Mouse (Mus musculus) lung, embryonic 16.5 days (tissue): ENCODE measurements around the gene Gm136. TPM values are rescaled to one million over a fixed set of nuclear protein-coding genes. Genes with fewer than 3 reads are reported as not detected.
"Not testable (repeated sequence)": the region's sequence is repeated elsewhere in the genome, so short reads cannot be mapped to it uniquely, and the experiment has no call there.

Experiments used
- ATAC-seq: fragments of 200-750 bp; cut with Nextera tagmentation; 2 replicates; pipeline ENCODE4 v1.8.0; 2017; ENCODE audit warnings: low read depth, mild to moderate bottlenecking, moderate library complexity
- H3K27ac ChIP-seq: fragments of 300-500 bp; sonication (generic); 2 replicates; pipeline ENCODE4 v1.5.1; 2014; ENCODE audit warnings: mild to moderate bottlenecking, control low read depth, low read length
- H3K27me3 ChIP-seq: fragments of 300-500 bp; sonication (generic); 2 replicates; pipeline ENCODE4 v1.6.1; 2014; ENCODE audit warnings: low read depth, low read length, mixed read lengths; ENCODE audit not compliant: control insufficient read depth, insufficient read depth
- H3K36me3 ChIP-seq: fragments of 300-500 bp; sonication (generic); 2 replicates; pipeline ENCODE4 v1.6.1; 2014; ENCODE audit warnings: low read length; ENCODE audit not compliant: control insufficient read depth, insufficient read depth
- H3K4me1 ChIP-seq: fragments of 300-500 bp; sonication (generic); replicated peaks from 2 replicates; pipeline ENCODE4 v1.6.1; 2014; ENCODE audit warnings: low read length, mixed read lengths; ENCODE audit not compliant: control insufficient read depth, insufficient read depth
- H3K4me2 ChIP-seq: fragments of 300-500 bp; sonication (generic); 2 replicates; pipeline ENCODE4 v1.6.1; 2014; ENCODE audit warnings: low read depth, low read length, control low read depth
- H3K4me3 ChIP-seq: fragments of 300-500 bp; sonication (generic); 2 replicates; pipeline ENCODE4 v1.5.1; 2014; ENCODE audit warnings: mild to moderate bottlenecking, low read length, control low read depth
- H3K9ac ChIP-seq: fragments of 300-500 bp; sonication (generic); 2 replicates; pipeline ENCODE4 v1.6.1; 2014; ENCODE audit warnings: low read length, control low read depth
- H3K9me3 ChIP-seq: fragments of 300-500 bp; sonication (generic); 2 replicates; pipeline ENCODE4 v1.6.1; 2016; ENCODE audit warnings: low read length; ENCODE audit not compliant: control insufficient read depth
- WGBS: fragments of 180-500 bp; shearing (Covaris S2); extraction: QIAGEN DNeasy Blood & Tissue Kit; methylation state at CpG from one replicate; pipeline ENCODE4 v1.1.7; 2014; 5-methylcytosine and 5-hydroxymethylcytosine counted together
- polyA plus RNA-seq: library from polyadenylated mRNA; unstranded; fragments of >200 nt; fragmentation: Nextera tagmentation; extraction: Ambion mirVana; gene quantifications from 2 replicates; pipeline ENCODE4 v1.2.1, GENCODE M21; 2015

The Gm136 gene
- polyA plus RNA-seq, 1 experiment from 2014 or later: not detected

GRCm38 (mm10) chr4:34777677-34778527, 21.8 kb upstream of the Gm136 start, which contains the start of gene Smim8:
TSS of gene Smim8 (minus strand) at chr4:34778423.
- Histone ChIP-seq H3K27ac (peak within 1 kb of the TSS; percentile 82), H3K4me3 (peak within 1 kb of the TSS; percentile 77), H3K36me3 (no peaks in the 10 kb centered on the region), H3K4me1 (0 out of 2 replicates have a peak, but pooled peaks cover 5% of the 10 kb centered on the region), H3K9me3 (no peaks in the 10 kb centered on the region), H3K9ac (peak within 1 kb of the TSS; percentile 89), H3K27me3 (no peaks in the 10 kb centered on the region), H3K4me2 (peak within 1 kb of the TSS; percentile 78)
- ATAC-seq: peak; percentile 96
- WGBS: 5% methylated on average over 40 of the region's 40 CpGs

GRCm38 (mm10) chr4:34771652-34772371, 15.7 kb upstream of the Gm136 start:
- 16% methylated on average over 8 of the region's 8 CpGs for WGBS
- ATAC-seq: peak; percentile 62; the same call in 1 of the 2 replicates
- Histone ChIP-seq H3K9me3 (no peaks in the 10 kb centered on the region), H3K27me3 (no peaks in the 10 kb centered on the region), H3K36me3 (no peaks in the 10 kb centered on the region), H3K27ac (no peak overlapping the region), H3K4me1 (0 out of 2 replicates have a peak, but pooled peaks cover under 1% of the 10 kb centered on the region), H3K9ac (no peak overlapping the region), H3K4me3 (no peak overlapping the region), H3K4me2 (no peak overlapping the region)

- 25% methylated on average over 6 of the region's 6 CpGs for WGBS
- ATAC-seq: peak; percentile 76
- Histone ChIP-seq H3K9ac (no peak overlapping the region), H3K27me3 (no peaks in the 10 kb centered on the region), H3K27ac (peak overlapping the region; percentile 52; the same call in 1 of the 2 replicates), H3K4me3 (no peak overlapping the region), H3K4me2 (no peak overlapping the region), H3K9me3 (no peaks in the 10 kb centered on the region), H3K4me1 (no peaks in the 10 kb centered on the region), H3K36me3 (no peaks in the 10 kb centered on the region)
Observed at GRCm38 (mm10) chr4:34749236-34749635, 6.8 kb downstream of the Gm136 start.

GRCm38 (mm10) chr4:34734461-34734860, 21.6 kb downstream of the Gm136 start:
- WGBS: 70% methylated on average over 3 of the region's 3 CpGs
- H3K9ac ChIP-seq: no peak overlapping the region
- no peak overlapping the region for H3K27ac ChIP-seq
- no peaks in the 10 kb centered on the region for H3K36me3 ChIP-seq
- H3K4me1 ChIP-seq: 0 out of 2 replicates have a peak, but pooled peaks cover 2% of the 10 kb centered on the region
- H3K27me3 ChIP-seq: no peaks in the 10 kb centered on the region
- H3K4me2 ChIP-seq: no peak overlapping the region
- H3K4me3 ChIP-seq: no peak overlapping the region
- no peak for ATAC-seq
- no peaks in the 10 kb centered on the region for H3K9me3 ChIP-seq

GRCm38 (mm10) chr4:34733415-34733814, 22.6 kb downstream of the Gm136 start:
- not testable (repeated sequence) for H3K27me3 ChIP-seq, ATAC-seq, H3K4me2 ChIP-seq, H3K27ac ChIP-seq, H3K36me3 ChIP-seq, H3K9me3 ChIP-seq, H3K9ac ChIP-seq, H3K4me1 ChIP-seq, H3K4me3 ChIP-seq
- WGBS: 28% methylated on average over 2 of the region's 2 CpGs

- Histone ChIP-seq H3K9me3 (no peaks in the 10 kb centered on the region), H3K4me2 (peak within 1 kb of the TSS; percentile 97), H3K27ac (no peak within 1 kb of the TSS), H3K36me3 (no peaks in the 10 kb centered on the region), H3K27me3 (no peaks in the 10 kb centered on the region), H3K4me3 (peak within 1 kb of the TSS; percentile 63), H3K9ac (peak within 1 kb of the TSS; percentile 64), H3K4me1 (0 out of 2 replicates have a peak, but pooled peaks cover 2% of the 10 kb centered on the region)
- peak; percentile 99 for ATAC-seq
- WGBS: under 1% methylated on average over 38 of the region's 38 CpGs
Observed at GRCm38 (mm10) chr4:34729851-34730341, 26.2 kb downstream of the Gm136 start, which contains the start of gene Cfap206. TSS of gene Cfap206 (minus strand) at chr4:34730206.

GRCm38 (mm10) chr4:34725710-34726109, 30.4 kb downstream of the Gm136 start:
- H3K4me3 ChIP-seq, H3K27ac ChIP-seq, H3K9ac ChIP-seq, H3K36me3 ChIP-seq, H3K9me3 ChIP-seq, H3K4me2 ChIP-seq, ATAC-seq, H3K4me1 ChIP-seq, H3K27me3 ChIP-seq: not testable (repeated sequence)
- 84% methylated on average over 3 of the region's 3 CpGs for WGBS

GRCm38 (mm10) chr4:34724306-34724705, 31.8 kb downstream of the Gm136 start:
- Histone ChIP-seq H3K27me3 (no peaks in the 10 kb centered on the region), H3K36me3 (no peaks in the 10 kb centered on the region), H3K9ac (no peak overlapping the region), H3K9me3 (peaks cover 1% of the 10 kb centered on the region), H3K4me3 (no peak overlapping the region), H3K4me2 (no peak overlapping the region), H3K27ac (no peak overlapping the region), H3K4me1 (no peaks in the 10 kb centered on the region)
- WGBS: 66% methylated on average over 4 of the region's 4 CpGs
- ATAC-seq: no peak

GRCm38 (mm10) chr4:34723186-34723585, 32.9 kb downstream of the Gm136 start:
- no peaks in the 10 kb centered on the region for H3K27me3 ChIP-seq
- H3K27ac ChIP-seq: no peak overlapping the region
- 63% methylated on average over 4 of the region's 4 CpGs for WGBS
- no peak for ATAC-seq
- H3K4me1 ChIP-seq: no peaks in the 10 kb centered on the region
- H3K9me3 ChIP-seq: peaks cover 5% of the 10 kb centered on the region
- H3K9ac ChIP-seq: no peak overlapping the region
- no peak overlapping the region for H3K4me2 ChIP-seq
- H3K4me3 ChIP-seq: no peak overlapping the region
- H3K36me3 ChIP-seq: no peaks in the 10 kb centered on the region
